Mouse (Mus musculus) liver, postnatal 0 days (tissue): ENCODE data around the gene Fchsd2.

Source experiments
- CTCF ChIP-seq: sonication (generic); IDR thresholded peaks from 2 replicates; pipeline ENCODE4 v1.5.1; 2016; ENCODE audit warnings: antibody characterized with exemption, low read depth
- EP300 ChIP-seq: IDR thresholded peaks from 2 replicates; pipeline ENCODE4 v1.6.1; 2016; ENCODE audit warnings: antibody characterized with exemption, low read depth, mild to moderate bottlenecking

- no peak for TF ChIP-seq EP300
- no peak for TF ChIP-seq CTCF
These were observed 200.0 kb downstream of the Fchsd2 start for GRCm38 (mm10) chr7:101292696-101293095.
